Mouse (Mus musculus): Measurements from ENCODE around the gene Fnip1.
"Not testable (repeated sequence)": the region's sequence is repeated elsewhere in the genome, so short reads cannot be mapped to it uniquely, and the experiment has no call there.

Gene Fnip1

GRCm38 (mm10) chr11:54437823-54438337 lies at the start of gene Fnip1:
TSS of gene Fnip1 (plus strand) at chr11:54438199.
- DNase-seq: peak; percentile 96 to 98

DNA sequence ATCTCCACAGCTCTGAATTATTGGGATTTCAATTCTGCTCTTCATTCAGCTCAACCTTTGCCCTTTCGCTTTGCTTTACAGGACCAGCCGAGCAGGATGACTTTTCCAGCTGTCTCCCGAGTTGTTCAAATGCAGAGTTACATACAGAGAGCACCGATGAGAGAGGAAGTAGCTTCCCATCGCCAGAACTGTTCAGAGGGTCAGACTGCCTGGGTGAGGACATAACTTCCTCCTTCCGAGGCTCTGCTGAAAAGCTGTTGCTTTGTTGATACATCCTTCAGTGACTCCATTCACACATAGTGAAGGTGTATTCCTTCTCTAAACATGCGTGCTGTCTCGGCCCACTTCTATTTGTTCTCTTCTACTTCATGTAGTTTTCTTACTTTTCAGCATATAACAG lies 47.6 kb upstream of the Fnip1 start:
- no peak for DNase-seq

DNA sequence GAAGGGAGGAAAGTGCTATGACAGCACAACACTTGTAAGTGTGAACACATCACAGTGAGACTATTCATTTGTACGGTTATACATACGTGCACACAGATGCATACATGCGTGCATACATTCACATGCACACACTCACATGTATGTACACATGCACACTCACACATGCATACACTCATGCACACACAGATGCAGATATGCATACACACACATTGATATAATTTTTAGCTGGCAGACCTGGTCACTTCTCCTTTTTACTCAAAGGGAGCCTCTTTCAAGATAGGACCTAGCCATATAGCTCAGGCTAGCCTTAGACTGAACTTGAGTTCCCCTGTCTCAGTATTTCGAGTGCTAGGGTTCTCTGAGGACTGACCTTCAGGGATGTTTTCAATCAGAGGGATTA lies 46.7 kb upstream of the Fnip1 start:
- DNase-seq: no peak

GRCm38 (mm10) chr11:54396686-54397085 lies 41.3 kb upstream of the Fnip1 start:
- no peak for DNase-seq

DNA sequence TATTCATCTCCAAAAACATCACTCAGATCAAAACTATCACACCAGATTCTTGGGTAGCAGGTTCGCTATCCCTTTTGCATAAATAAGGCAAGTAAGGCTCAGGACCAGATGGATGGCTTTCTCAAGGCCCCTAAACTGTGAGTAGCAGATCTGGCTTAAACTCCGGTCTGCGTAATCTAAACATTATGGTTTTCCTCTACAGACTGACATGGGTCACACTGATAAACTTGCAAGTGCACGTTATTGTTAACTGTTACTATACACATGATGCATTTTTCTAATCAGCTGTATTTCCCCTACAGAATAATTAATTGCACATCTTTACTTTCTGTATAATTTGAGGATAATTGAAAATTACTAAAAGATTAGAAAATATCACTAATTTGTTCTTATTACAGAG lies 39.9 kb upstream of the Fnip1 start:
- no peak for DNase-seq

DNA sequence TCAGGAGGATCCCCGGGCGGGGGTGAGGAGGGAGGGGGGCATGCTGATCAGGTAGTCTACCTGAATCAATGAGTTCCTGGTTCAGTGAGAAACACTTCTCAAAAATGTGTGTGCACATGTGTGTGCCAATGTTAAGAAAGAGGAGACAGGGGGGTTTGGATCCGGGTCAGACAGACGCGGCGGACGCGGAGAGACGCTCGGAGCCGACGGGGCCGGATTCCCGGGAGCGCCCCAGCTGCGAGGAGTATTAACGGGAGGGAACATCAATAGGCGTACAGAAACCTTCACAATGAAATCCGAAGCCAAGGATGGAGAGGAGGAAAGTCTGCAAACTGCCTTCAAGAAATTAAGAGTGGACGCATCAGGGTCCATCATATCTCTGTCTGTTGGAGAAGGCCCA lies 37.2 kb upstream of the Fnip1 start:
- DNase-seq: not testable (repeated sequence)

GRCm38 (mm10) chr11:54404885-54405284 lies 33.1 kb upstream of the Fnip1 start:
- no peak for DNase-seq

- no peak for DNase-seq
Observed at GRCm38 (mm10) chr11:54406930-54407546, 31.0 kb upstream of the Fnip1 start.

DNA sequence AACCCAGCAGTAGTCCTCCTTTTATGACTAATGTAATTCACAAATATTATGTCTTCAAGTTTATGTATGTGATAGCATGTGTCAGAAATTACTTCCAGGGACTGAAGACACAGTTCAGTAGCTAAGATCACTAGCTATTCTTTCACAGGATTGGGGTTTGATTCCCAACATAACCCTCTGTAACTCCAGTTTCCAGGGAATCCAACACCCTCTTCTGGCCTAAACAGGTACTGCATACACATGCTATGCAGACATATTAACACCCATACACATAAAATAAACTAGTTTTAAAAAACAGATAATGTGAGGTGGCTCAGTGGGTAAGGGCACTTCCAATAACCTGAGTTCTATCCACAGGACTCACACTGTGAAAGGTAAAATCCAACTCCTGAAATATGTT lies 27.4 kb upstream of the Fnip1 start:
- no peak for DNase-seq

- peak in 1 of 2 experiments; percentile 11 for DNase-seq
Observed at GRCm38 (mm10) chr11:54413017-54413416, 25.0 kb upstream of the Fnip1 start.

GRCm38 (mm10) chr11:54423007-54423406 lies 15.0 kb upstream of the Fnip1 start:
- DNase-seq: no peak

GRCm38 (mm10) chr11:54426267-54426666 lies 11.7 kb upstream of the Fnip1 start:
- DNase-seq: no peak

GRCm38 (mm10) chr11:54427138-54427537 lies 10.9 kb upstream of the Fnip1 start:
- no peak for DNase-seq

GRCm38 (mm10) chr11:54427695-54428352 lies 10.2 kb upstream of the Fnip1 start:
- DNase-seq: no peak

GRCm38 (mm10) chr11:54429224-54429623 lies 8.8 kb upstream of the Fnip1 start:
- no peak for DNase-seq

DNA sequence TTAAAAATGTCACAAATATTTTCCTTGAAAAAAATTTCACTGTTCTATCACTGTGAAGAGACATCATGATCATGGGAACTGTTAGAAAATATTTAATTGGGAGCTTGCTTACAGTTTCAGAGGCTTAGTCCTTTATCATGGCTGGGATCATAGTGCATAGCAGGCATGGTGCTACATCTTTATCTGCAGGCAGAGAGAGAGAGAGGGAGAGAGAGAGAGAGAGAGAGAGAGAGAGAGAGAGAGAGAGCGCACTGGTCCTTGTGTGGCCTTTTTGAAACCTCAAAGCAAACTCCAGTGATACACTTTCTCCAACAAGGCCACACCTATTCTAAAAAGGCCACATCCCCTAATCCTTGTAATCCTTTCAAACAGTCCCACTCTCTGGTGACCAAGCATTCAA lies 2.2 kb upstream of the Fnip1 start:
- no peak for DNase-seq

GRCm38 (mm10) chr11:54437310-54437822 lies 633 bp upstream of the Fnip1 start:
- no peak for DNase-seq

DNA sequence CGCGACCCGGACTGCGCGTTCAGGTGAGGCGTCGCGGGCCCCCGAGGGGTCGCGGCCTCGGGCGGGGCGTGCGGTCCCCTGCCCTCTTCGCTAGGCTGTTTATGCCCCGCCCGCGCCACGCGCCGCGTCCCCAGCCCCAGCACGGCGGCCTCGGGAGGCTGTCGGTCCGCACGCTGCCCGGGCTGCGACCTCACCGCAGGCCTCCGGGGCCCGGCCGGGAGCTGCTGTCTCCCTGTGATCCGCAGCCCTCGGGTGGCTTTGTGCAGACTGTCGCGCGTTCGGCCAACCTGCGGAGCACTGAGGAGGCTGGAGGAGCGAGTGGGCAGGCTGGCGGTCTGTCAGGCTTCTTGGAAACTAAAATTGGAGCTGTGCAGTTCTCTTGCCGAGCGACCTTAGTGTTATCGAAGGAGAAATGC lies 375 bp downstream of the Fnip1 start:
- DNase-seq: peak; percentile 43 to 76

- no peak for DNase-seq
Observed at GRCm38 (mm10) chr11:54438991-54439690, 1.1 kb downstream of the Fnip1 start.

- DNase-seq: no peak
Observed at GRCm38 (mm10) chr11:54439691-54440029, 1.7 kb downstream of the Fnip1 start.

- DNase-seq: not testable (repeated sequence)
Observed at GRCm38 (mm10) chr11:54450757-54451156, 12.8 kb downstream of the Fnip1 start.

DNA sequence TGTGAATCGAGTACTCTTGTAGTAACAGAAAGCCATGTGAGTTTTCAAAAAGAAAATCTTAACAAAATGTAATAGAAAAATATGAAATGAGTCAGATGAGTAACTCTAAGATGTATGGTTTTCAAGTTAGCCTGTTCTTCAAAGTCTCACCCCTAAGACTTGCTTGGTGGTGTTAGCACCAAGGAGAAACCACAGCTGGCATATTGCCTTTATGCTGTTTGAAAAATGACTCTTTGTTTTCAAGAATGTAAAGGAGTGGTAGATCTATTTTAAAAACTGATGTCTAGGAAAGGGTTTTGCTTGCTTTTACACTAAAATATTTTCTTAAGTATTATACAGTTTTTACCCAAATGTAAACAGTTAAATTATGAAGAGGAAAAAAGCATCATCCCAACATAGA lies 16.5 kb downstream of the Fnip1 start:
- DNase-seq: no peak

DNA sequence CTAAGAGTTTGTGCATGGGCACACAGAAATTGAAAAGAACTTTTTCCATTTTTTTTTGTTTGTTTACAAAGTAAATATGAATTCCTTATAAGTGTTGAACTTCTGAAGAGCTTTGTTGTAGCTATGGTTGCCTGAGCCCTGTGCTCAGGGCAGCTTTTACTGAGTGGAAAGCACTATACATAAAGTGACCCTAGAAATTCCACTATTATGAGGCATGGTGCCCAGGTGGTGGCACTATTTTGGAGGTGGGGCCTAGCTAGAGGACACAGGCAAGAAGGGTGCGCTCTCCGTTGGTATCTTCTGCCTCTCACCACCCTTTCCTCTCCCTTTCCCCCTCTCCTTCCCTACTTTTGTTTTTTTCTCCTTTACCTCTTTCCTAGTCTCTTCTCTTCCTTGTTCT lies 18.9 kb downstream of the Fnip1 start:
- DNase-seq: peak in 1 of 2 experiments; percentile 10

DNA sequence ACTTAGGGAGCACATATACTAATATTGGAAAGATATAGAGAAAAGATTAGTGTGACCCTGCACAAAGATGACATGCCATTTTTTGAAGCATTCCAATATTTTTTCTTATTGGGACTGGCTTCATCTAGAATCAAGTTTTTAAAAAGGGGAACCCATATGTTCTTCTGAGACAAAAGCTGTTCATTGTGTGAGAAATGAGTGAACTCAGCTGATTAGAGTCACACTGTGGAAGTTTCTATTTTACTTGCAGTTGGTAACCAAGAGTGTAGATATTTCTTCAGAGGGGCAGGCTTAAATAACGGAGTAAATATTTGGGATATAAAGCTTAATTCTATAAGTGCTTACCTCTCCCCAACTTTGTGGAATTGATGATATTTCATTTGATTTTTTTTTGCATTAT lies 20.2 kb downstream of the Fnip1 start:
- no peak for DNase-seq
